Mouse (Mus musculus): ENCODE data around the gene Ndufs5. TPM values are rescaled to one million over a fixed set of nuclear protein-coding genes. Genes with fewer than 3 reads are reported as not detected.
A peak's percentile ranks its signal among the peaks of the same experiment; 100 is the strongest.

Ndufs5 gene
- 79.0 and 95.2 TPM in 2 replicates for polyA plus RNA-seq (2011; ENCODE audit: insufficient read depth, insufficient read length, low replicate concordance, missing spikeins)

- Histone ChIP-seq H3K4me3 (replicated peaks; ENCODE audit: control insufficient read depth, low read depth, low read length) (peak within 1 kb of the TSS; percentile 73), H3K27ac (ENCODE audit: control insufficient read depth, insufficient read depth, low read depth, low read length, poor library complexity) (peak within 1 kb of the TSS; percentile 82), H3K4me1 (ENCODE audit: control insufficient read depth, insufficient read depth, low read length) (no peaks in the 10 kb centered on the region; the same call in 1 of the 2 replicates)
- no peak for TF ChIP-seq CTCF (IDR thresholded peaks at IDR 0.05; ENCODE audit: control insufficient read depth, insufficient read depth, low read length)
- peak; percentile 72; the same call in 1 of the 2 replicates for TF ChIP-seq POLR2A (IDR thresholded peaks at IDR 0.05; ENCODE audit: borderline replicate concordance, control insufficient read depth, low read depth, low read length)
- WGBS, result under 1% methylated on average over 40 of the region's 40 CpGs
Measured at GRCm38 (mm10) chr4:123717574-123718433, at the start of gene Ndufs5. Gene Ndufs5 (minus strand): TSS chr4:123718202.

GRCm38 (mm10) chr4:123765071-123765470, 47.1 kb upstream of the Ndufs5 start:
- 84% methylated on average over 6 of the region's 6 CpGs for WGBS
- no peak overlapping the region for H3K27ac ChIP-seq (ENCODE audit: control insufficient read depth, insufficient read depth, low read depth, low read length, poor library complexity)
- no peak for TF ChIP-seq CTCF (IDR thresholded peaks at IDR 0.05; ENCODE audit: control insufficient read depth, insufficient read depth, low read length)
- no peak for TF ChIP-seq POLR2A (IDR thresholded peaks at IDR 0.05; ENCODE audit: borderline replicate concordance, control insufficient read depth, low read depth, low read length)
- H3K4me3 ChIP-seq (replicated peaks; ENCODE audit: control insufficient read depth, low read depth, low read length), result no peak overlapping the region
- H3K4me1 ChIP-seq (ENCODE audit: control insufficient read depth, insufficient read depth, low read length), result no peaks in the 10 kb centered on the region

GRCm38 (mm10) chr4:123758306-123758705, 40.3 kb upstream of the Ndufs5 start:
- H3K4me1 ChIP-seq (ENCODE audit: control insufficient read depth, insufficient read depth, low read length), result no peaks in the 10 kb centered on the region
- H3K27ac ChIP-seq (ENCODE audit: control insufficient read depth, insufficient read depth, low read depth, low read length, poor library complexity), result no peak overlapping the region
- WGBS, result 49% methylated on average over 4 of the region's 4 CpGs
- no peak for TF ChIP-seq POLR2A (IDR thresholded peaks at IDR 0.05; ENCODE audit: borderline replicate concordance, control insufficient read depth, low read depth, low read length)
- no peak for TF ChIP-seq CTCF (IDR thresholded peaks at IDR 0.05; ENCODE audit: control insufficient read depth, insufficient read depth, low read length)
- no peak overlapping the region for H3K4me3 ChIP-seq (replicated peaks; ENCODE audit: control insufficient read depth, low read depth, low read length)

- H3K4me1 ChIP-seq (ENCODE audit: control insufficient read depth, insufficient read depth, low read length), result no peaks in the 10 kb centered on the region; the same call in 1 of the 2 replicates
- H3K27ac ChIP-seq (ENCODE audit: control insufficient read depth, insufficient read depth, low read depth, low read length, poor library complexity), result no peak overlapping the region
- TF ChIP-seq POLR2A (IDR thresholded peaks at IDR 0.05; ENCODE audit: borderline replicate concordance, control insufficient read depth, low read depth, low read length), result no peak
- TF ChIP-seq CTCF (IDR thresholded peaks at IDR 0.05; ENCODE audit: control insufficient read depth, insufficient read depth, low read length), result no peak
- peak overlapping the region; percentile 61 for H3K4me3 ChIP-seq (replicated peaks; ENCODE audit: control insufficient read depth, low read depth, low read length)
- under 1% methylated on average over 8 of the region's 8 CpGs for WGBS
Measured at GRCm38 (mm10) chr4:123750707-123751312, 32.8 kb upstream of the Ndufs5 start.

- H3K27ac ChIP-seq (ENCODE audit: control insufficient read depth, insufficient read depth, low read depth, low read length, poor library complexity), result peak within 1 kb of the TSS; percentile 87
- WGBS, result under 1% methylated on average over 46 of the region's 46 CpGs
- TF ChIP-seq CTCF (IDR thresholded peaks at IDR 0.05; ENCODE audit: control insufficient read depth, insufficient read depth, low read length) (peak; percentile 44; the same call in 1 of the 2 replicates), POLR2A (IDR thresholded peaks at IDR 0.05; ENCODE audit: borderline replicate concordance, control insufficient read depth, low read depth, low read length) (peak; percentile 85; the same call in 1 of the 2 replicates)
- H3K4me3 ChIP-seq (replicated peaks; ENCODE audit: control insufficient read depth, low read depth, low read length), result peak within 1 kb of the TSS; percentile 87
- H3K4me1 ChIP-seq (ENCODE audit: control insufficient read depth, insufficient read depth, low read length), result no peaks in the 10 kb centered on the region; the same call in 1 of the 2 replicates
Measured at GRCm38 (mm10) chr4:123750152-123750651, 32.2 kb upstream of the Ndufs5 start, which contains the start of gene Akirin1. Gene Akirin1 (minus strand): TSS chr4:123750345.

- under 1% methylated on average over 55 of the region's 55 CpGs for WGBS
- TF ChIP-seq CTCF (IDR thresholded peaks at IDR 0.05; ENCODE audit: control insufficient read depth, insufficient read depth, low read length), result no peak
- no peak for TF ChIP-seq POLR2A (IDR thresholded peaks at IDR 0.05; ENCODE audit: borderline replicate concordance, control insufficient read depth, low read depth, low read length)
- peak overlapping the region; percentile 87 for H3K4me3 ChIP-seq (replicated peaks; ENCODE audit: control insufficient read depth, low read depth, low read length)
- H3K4me1 ChIP-seq (ENCODE audit: control insufficient read depth, insufficient read depth, low read length), result no peaks in the 10 kb centered on the region; the same call in 1 of the 2 replicates
- H3K27ac ChIP-seq (ENCODE audit: control insufficient read depth, insufficient read depth, low read depth, low read length, poor library complexity), result peak overlapping the region; percentile 87
Measured at GRCm38 (mm10) chr4:123749484-123750130, 31.6 kb upstream of the Ndufs5 start.

GRCm38 (mm10) chr4:123748726-123749415, 30.9 kb upstream of the Ndufs5 start:
- no peak for TF ChIP-seq POLR2A (IDR thresholded peaks at IDR 0.05; ENCODE audit: borderline replicate concordance, control insufficient read depth, low read depth, low read length)
- no peak for TF ChIP-seq CTCF (IDR thresholded peaks at IDR 0.05; ENCODE audit: control insufficient read depth, insufficient read depth, low read length)
- 4% methylated on average over 10 of the region's 10 CpGs for WGBS
- Histone ChIP-seq H3K4me3 (replicated peaks; ENCODE audit: control insufficient read depth, low read depth, low read length) (peak overlapping the region; percentile 87), H3K4me1 (ENCODE audit: control insufficient read depth, insufficient read depth, low read length) (no peaks in the 10 kb centered on the region; the same call in 1 of the 2 replicates), H3K27ac (ENCODE audit: control insufficient read depth, insufficient read depth, low read depth, low read length, poor library complexity) (peak overlapping the region; percentile 6; the same call in 1 of the 2 replicates)

Measured in bone marrow, adult 2 months (tissue).